Mouse (Mus musculus) right cerebral cortex, postnatal 4 days (tissue): ENCODE results near the gene Stpg1.
A peak's percentile ranks its signal among the peaks of the same experiment; 100 is the strongest.

Experiments
- DNase-seq: peaks from one replicate; pipeline ENCODE4 v3.0.0-alpha.2; 2022

The Stpg1 gene

DNA sequence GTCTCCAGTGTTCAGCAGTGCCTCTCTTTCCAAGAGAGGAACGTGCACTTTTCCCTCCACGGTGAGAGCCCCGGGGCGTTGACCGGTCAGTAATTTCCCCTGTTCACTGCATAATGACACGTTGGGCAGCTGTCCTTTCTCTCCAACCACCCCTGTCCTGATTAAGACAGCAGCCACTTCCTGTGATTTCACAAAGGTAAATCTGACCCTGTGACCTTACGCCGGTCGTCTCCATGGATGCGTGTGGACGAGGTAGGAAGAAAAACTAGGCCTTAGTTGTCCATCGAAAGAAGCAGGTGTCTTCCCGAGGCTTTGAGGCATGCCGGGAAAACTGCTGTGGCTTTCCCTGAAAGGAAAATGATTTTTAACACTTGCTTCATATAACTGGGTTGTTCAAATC, 20.3 kb downstream of the Stpg1 start:
- no peak for DNase-seq

GRCm38 (mm10) chr4:135516351-135517316, 22.0 kb downstream of the Stpg1 start:
- peak; percentile 52 for DNase-seq

- no peak for DNase-seq
Measured at GRCm38 (mm10) chr4:135518135-135518534, 23.5 kb downstream of the Stpg1 start.

- no peak for DNase-seq
Measured at GRCm38 (mm10) chr4:135520421-135520820, 25.8 kb downstream of the Stpg1 start.

- no peak for DNase-seq
Measured at GRCm38 (mm10) chr4:135523939-135524338, 29.3 kb downstream of the Stpg1 start.

- DNase-seq: no peak
Measured at GRCm38 (mm10) chr4:135525057-135525456, 30.5 kb downstream of the Stpg1 start.

- no peak for DNase-seq
Measured at GRCm38 (mm10) chr4:135526039-135526710, 31.6 kb downstream of the Stpg1 start.

DNA sequence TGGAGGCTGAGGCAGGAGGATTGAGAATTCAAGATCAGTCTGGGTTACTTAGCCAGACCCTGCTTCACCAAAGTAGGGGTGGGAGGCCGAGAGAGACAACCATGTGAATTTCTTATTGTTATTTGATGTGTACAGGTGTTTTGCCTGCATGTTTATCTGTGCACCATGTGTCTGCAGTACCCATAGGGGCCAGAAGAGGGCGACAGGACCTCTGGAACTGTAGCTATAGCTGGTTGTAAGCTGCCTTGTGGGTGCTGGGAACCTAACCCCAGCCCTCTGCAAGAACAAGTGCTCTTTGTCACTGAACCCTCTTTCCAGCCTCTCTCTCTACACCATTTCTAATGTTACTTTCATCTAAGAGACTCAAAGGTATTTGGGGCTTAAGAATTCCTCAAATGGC, 35.7 kb downstream of the Stpg1 start:
- DNase-seq: no peak

- no peak for DNase-seq
Measured at GRCm38 (mm10) chr4:135531236-135531635, 36.6 kb downstream of the Stpg1 start.

- no peak for DNase-seq
Measured at GRCm38 (mm10) chr4:135531771-135532613, 37.4 kb downstream of the Stpg1 start.

DNA sequence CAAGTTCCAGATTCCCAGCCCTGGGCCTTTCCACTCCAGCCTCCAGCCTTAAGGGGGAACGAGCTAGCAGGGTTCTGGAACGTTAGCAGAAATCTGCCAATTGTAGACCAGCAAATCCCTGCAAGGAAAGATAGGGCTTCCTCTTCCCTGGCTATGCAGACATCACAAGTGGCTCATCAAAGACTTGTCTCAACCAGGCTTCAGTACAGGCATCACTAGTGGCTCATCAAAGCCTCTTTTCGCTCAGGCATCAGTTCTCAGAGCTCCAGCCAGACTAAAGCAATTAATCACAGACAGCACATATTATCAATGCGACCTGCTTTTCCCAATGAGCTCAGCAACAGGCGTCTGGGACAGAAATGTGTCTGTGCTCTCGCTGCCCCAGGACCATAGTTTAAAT, 38.4 kb downstream of the Stpg1 start:
- no peak for DNase-seq

DNA sequence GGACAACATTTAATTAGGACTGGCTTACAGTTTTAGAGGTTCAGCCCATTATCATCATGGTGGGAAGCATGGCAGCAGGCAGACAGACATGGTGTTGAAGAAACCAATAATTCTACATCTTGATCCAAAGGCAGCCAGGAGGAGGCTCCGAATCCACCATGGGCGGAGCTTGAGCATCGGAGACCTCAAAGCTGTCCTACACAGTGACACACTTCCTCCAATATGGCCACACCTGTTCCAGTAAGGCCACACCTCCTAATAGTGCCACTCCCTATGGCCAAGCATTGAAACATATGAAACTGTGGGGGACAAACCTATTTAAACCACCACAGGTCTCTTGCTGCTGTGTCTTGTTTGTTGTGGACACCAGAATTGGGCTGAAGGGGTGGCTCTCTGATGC, 40.4 kb downstream of the Stpg1 start:
- DNase-seq: no peak

DNA sequence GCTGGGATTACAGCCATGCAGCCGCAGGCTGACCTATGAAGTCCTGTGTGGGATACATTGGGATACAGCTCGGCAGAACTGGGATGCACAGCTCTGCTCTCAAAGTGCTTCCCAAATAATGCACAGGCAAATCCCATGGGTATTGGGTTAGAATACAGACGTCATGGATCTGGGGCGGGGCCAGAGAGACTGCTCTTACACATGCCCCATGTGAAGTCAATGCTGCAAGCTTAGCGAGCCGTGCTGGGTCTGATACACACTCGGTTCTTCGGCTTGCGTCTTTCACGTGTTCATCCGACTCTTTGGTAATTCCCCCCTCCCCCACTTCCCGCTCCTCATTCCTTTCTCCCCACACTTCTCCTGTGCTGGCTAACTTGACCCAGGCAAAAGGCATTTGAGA, 44.5 kb downstream of the Stpg1 start:
- no peak for DNase-seq

GRCm38 (mm10) chr4:135540057-135540456, 45.5 kb downstream of the Stpg1 start:
- no peak for DNase-seq

GRCm38 (mm10) chr4:135544284-135544683, 49.7 kb downstream of the Stpg1 start:
- no peak for DNase-seq

DNA sequence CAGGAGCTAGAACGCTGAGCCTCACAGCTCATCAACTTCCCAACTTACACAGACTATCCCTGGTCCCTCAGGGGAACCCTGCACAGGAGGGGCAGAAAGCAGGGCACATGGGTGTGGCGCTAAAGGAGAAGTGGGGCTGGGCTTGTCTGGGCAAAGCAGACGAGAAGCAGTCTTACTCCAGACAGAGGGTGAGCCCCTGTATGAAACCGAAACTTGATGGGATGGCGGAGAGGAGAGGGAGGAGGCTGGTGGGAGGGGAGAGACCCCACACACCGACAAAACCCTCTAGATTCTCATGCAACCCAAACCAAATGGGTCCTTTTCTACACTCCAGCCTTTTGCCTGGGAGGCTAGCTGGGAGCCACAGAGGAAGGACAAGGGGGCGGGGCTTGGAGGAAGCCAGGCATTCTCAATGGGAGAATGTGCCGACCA, 50.5 kb downstream of the Stpg1 start:
- DNase-seq: no peak

GRCm38 (mm10) chr4:135546008-135546407, 51.4 kb downstream of the Stpg1 start:
- DNase-seq: no peak

- DNase-seq: no peak
Measured at GRCm38 (mm10) chr4:135546793-135547192, 52.2 kb downstream of the Stpg1 start.

DNA sequence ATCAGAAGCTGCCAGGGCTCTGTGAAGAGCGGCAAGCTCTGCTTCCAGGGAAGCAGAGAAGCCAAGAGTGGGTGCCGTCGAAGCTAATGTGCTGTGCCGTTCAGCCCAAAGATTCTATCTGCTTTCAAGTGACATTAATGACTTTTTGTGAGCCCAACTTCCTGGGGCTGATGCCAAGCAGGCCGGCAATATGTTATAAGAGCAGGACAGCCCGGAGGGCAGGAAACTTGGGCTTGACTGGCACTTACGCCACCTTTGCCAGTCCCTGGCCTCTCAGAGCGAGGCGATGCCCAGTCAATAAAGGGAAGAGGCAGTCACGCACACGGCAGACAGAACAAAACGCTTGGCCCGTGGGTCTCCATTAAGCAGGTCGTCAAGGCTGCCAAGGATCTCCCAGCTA, 53.0 kb downstream of the Stpg1 start:
- DNase-seq: no peak

DNA sequence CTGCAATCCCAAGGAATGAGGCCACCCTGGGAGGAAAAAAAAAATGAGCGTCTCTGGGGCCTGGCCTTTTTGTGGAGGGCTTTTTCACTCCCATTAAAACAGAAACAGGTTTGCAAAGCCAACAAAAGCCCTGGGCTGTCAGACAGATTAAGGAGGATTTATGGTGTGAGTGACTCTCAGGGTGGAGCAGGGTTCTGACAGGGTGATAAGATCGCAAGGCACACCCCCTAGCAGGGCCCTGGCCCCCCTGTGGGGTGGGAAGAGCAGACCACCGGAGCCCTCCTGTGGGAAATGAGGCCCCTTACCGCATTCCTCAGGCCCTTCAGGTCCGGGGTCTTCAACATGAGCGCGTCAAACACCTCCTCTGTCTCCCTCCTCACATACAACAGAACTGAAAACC, 53.5 kb downstream of the Stpg1 start:
- no peak for DNase-seq

DNA sequence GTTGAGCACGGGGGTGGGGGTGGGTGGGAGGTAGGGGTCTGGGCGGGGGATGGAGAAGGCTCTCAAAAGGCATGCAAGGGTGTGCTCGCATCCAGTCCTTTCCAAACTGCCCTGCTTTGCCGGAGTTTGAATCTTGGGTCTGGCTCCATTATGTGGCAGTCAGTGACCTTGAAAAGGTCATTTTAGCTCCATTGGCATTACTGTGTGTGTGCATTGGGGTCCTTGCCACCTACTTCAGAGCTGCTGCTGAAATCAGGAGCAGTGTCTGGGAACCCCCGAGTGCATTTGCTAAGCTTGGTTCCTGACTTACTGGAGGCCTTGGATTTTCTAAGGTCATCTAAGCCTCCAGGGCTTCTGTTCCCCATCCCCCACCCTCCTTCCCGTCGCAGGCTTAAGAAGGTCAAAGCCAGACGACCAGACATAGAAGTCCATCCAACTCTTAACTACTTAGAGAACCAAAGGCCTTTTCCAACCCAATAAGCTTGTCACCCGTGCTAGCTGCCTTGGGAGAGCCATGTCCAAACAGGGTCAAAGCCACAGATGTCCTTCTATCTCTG, 54.0 kb downstream of the Stpg1 start:
- DNase-seq: no peak

DNA sequence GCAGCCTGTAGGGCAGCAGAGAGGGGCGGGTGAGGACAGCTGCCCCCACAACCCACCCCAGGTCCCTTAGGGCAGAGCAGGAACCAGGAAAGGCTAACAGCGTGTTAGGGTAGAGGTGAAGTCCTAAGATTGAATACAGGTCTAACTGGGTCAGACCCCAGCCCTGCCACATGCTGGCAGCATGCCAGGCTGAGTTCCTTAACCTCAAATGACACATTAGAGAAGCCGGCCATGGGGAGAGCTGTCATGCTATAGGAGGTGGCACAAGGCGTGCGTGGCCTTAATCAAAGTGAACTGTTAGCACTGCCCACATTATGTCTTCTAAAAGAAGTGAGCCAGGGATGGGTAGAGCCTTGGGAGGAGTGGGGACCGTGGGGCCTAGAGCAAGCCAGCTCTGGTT, 54.7 kb downstream of the Stpg1 start:
- no peak for DNase-seq

DNA sequence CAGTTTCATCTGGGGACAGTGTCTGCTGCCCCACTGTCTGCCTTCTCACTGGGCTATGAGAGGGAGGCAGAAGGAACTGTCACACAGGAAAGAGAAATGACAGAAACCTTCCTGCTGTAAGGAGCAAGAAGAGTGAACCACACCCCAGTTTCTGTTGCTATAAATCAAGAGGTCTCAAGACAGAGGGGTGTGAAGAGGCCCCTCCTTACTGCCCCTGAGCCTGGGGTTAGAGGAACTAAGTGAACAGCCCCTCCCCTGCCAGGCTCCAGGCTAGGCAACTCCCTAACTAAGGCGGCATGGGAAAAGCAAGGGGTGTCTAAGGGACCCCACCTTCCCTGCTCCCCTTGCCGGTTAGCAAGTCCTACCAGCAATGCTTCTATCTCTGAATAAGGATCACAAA, 69.2 kb downstream of the Stpg1 start:
- DNase-seq: no peak
